Mouse (Mus musculus) ES-E14 (cell line): Measurements from ENCODE around the gene Ctsa. TPM values are rescaled to one million over a fixed set of nuclear protein-coding genes. Genes with fewer than 3 reads are reported as not detected.

ENCODE experiments used
- DNase-seq: peaks from one replicate; pipeline ENCODE4 v3.0.0-alpha.2; 2013; ENCODE audit warnings: low read depth, low spot score
- H3K27ac ChIP-seq: 2 replicates; pipeline ENCODE4 v1.5.1; 2012; ENCODE audit warnings: low read depth, mild to moderate bottlenecking, low read length, moderate library complexity, mixed read lengths; ENCODE audit not compliant: poor library complexity, insufficient read depth, severe bottlenecking
- H3K36me3 ChIP-seq: 2 replicates; pipeline ENCODE4 v1.6.1; 2012; ENCODE audit warnings: mild to moderate bottlenecking, low read length, moderate library complexity, mixed read lengths; ENCODE audit not compliant: control insufficient read depth, poor library complexity, insufficient read depth, severe bottlenecking
- H3K4me1 ChIP-seq, 2 experiments: fragments of 150-350 bp in 1 of 2; sonication (generic) in 1 of 2; 2 replicates each; pipeline ENCODE4 v1.6.1; 2012; ENCODE audit warnings: low read length in 2 of 2, mild to moderate bottlenecking in 1 of 2, mixed read lengths in 1 of 2; ENCODE audit not compliant: control insufficient read depth in 2 of 2, insufficient read depth in 2 of 2, poor library complexity in 1 of 2
- H3K4me3 ChIP-seq, 2 experiments: fragments of 150-350 bp in 1 of 2; sonication (generic) in 1 of 2; 2 replicates each; pipeline ENCODE4 v1.5.1; 2012; ENCODE audit warnings: low read length in 2 of 2, low read depth in 1 of 2, mild to moderate bottlenecking in 1 of 2, mixed read lengths in 1 of 2; ENCODE audit not compliant: insufficient read depth in 1 of 2, poor library complexity in 1 of 2, severe bottlenecking in 1 of 2
- H3K9ac ChIP-seq: 2 replicates; pipeline ENCODE4 v1.6.1; 2012; ENCODE audit warnings: low read depth, mild to moderate bottlenecking, low read length, mixed read lengths; ENCODE audit not compliant: poor library complexity, insufficient read depth, severe bottlenecking
- H3K9me3 ChIP-seq: fragments of 150-350 bp; sonication (generic); 2 replicates; pipeline ENCODE4 v1.6.1; 2012; ENCODE audit warnings: low read depth, mild to moderate bottlenecking, low read length; ENCODE audit not compliant: control insufficient read depth, insufficient read depth
- CHD2 ChIP-seq: IDR thresholded peaks from 2 replicates; pipeline ENCODE4 v1.6.1; 2014; ENCODE audit warnings: mild to moderate bottlenecking, low read depth, low read length, inconsistent platforms
- HCFC1 ChIP-seq: IDR thresholded peaks from 2 replicates; pipeline ENCODE4 v1.6.1; 2012; ENCODE audit warnings: low read length, inconsistent platforms, borderline replicate concordance; ENCODE audit not compliant: insufficient read depth
- MAFK ChIP-seq: IDR thresholded peaks from 2 replicates; pipeline ENCODE4 v1.6.1; 2014; ENCODE audit warnings: mild to moderate bottlenecking, low read depth, low read length, inconsistent platforms; ENCODE audit not compliant: insufficient read depth
- ZC3H11A ChIP-seq: IDR thresholded peaks from 2 replicates; pipeline ENCODE4 v1.6.1; 2012; ENCODE audit warnings: low read depth, mild to moderate bottlenecking, inconsistent platforms, low read length, borderline replicate concordance
- ZNF384 ChIP-seq: IDR thresholded peaks from 2 replicates; pipeline ENCODE4 v1.6.1; 2012; ENCODE audit warnings: low read depth, low read length, inconsistent platforms
- in situ Hi-C, 2 experiments: fragments of 600-800 bp; cut with MboI; formaldehyde crosslinking; loops; one replicate each; pipeline ENCODE4 v1.15.1; 2025; ENCODE audit warnings: low sequenced_read_pairs in 2 of 2, inconsistent platforms in 1 of 2; ENCODE audit not compliant: unreplicated experiment in 2 of 2
- total RNA-seq: library from RNA; depleted of rRNA; stranded (reverse); fragments of 300-350 nt; gene quantifications from 2 replicates; pipeline ENCODE4 v1.2.3, GENCODE M21; 2012

Gene Ctsa
- total RNA-seq, 1 experiment: 103 TPM

GRCm38 (mm10) chr2:164866741-164867551, 34.3 kb downstream of the Ctsa start:
- Histone ChIP-seq H3K9me3 (no peaks in the 10 kb centered on the region), H3K36me3 (no peaks in the 10 kb centered on the region), H3K4me3 (peak overlapping the region; percentile 14 to 17; a peak in 2 of 4 replicates), H3K27ac (peak overlapping the region; percentile 83), H3K4me1 (peaks cover 4 to 21% of the 10 kb centered on the region in 2 experiments), H3K9ac (peak overlapping the region; percentile 27; the same call in 1 of the 2 replicates)
- TF ChIP-seq ZC3H11A: no peak
- no peak for TF ChIP-seq MAFK
- no peak for TF ChIP-seq CHD2
- TF ChIP-seq HCFC1: no peak
- TF ChIP-seq ZNF384: peak; percentile 95
- DNase-seq: peak; percentile 70
- in situ Hi-C loops: no loop called here

- in situ Hi-C loops: no loop called here
- Histone ChIP-seq H3K9ac (no peak overlapping the region), H3K4me3 (peak overlapping the region in 1 of 2 experiments; percentile 14; a peak in 1 of 4 replicates), H3K36me3 (no peaks in the 10 kb centered on the region), H3K27ac (peak overlapping the region; percentile 83), H3K4me1 (peaks cover 4 to 19% of the 10 kb centered on the region in 2 experiments), H3K9me3 (no peaks in the 10 kb centered on the region)
- TF ChIP-seq HCFC1: peak; percentile 47; the same call in 1 of the 2 replicates
- TF ChIP-seq ZNF384: no peak
- TF ChIP-seq ZC3H11A: no peak
- TF ChIP-seq MAFK: no peak
- no peak for TF ChIP-seq CHD2
- DNase-seq: peak; percentile 71
Observed at GRCm38 (mm10) chr2:164867566-164867965, 34.9 kb downstream of the Ctsa start.

GRCm38 (mm10) chr2:164868491-164868890, 35.8 kb downstream of the Ctsa start:
- Histone ChIP-seq H3K9me3 (no peaks in the 10 kb centered on the region), H3K9ac (no peak overlapping the region), H3K4me1 (peaks cover 2 to 19% of the 10 kb centered on the region in 2 experiments), H3K4me3 (no peak overlapping the region), H3K36me3 (no peaks in the 10 kb centered on the region), H3K27ac (no peak overlapping the region; the same call in 1 of the 2 replicates)
- in situ Hi-C loops: no loop called here
- DNase-seq: no peak
- TF ChIP-seq CHD2 (no peak), MAFK (no peak), ZC3H11A (no peak)

- Histone ChIP-seq H3K9me3 (no peaks in the 10 kb centered on the region), H3K36me3 (no peaks in the 10 kb centered on the region), H3K9ac (no peak overlapping the region), H3K4me3 (no peak overlapping the region), H3K4me1 (peaks cover 3 to 15% of the 10 kb centered on the region in 2 experiments; a peak in 2 of 4 replicates), H3K27ac (no peak overlapping the region)
- no peak for TF ChIP-seq ZC3H11A
- no peak for TF ChIP-seq MAFK
- no peak for TF ChIP-seq CHD2
- no peak for TF ChIP-seq HCFC1
- TF ChIP-seq ZNF384: no peak
- no peak for DNase-seq
- in situ Hi-C loops: no loop called here
Observed at GRCm38 (mm10) chr2:164871602-164872303, 39.1 kb downstream of the Ctsa start.
